Mouse (Mus musculus) liver, adult 2 months (tissue): Measurements from ENCODE around the gene Vsig10l.

ENCODE experiments used
- CTCF ChIP-seq: fragments of 200-500 bp; IDR thresholded peaks from 2 replicates; pipeline ENCODE4 v1.5.1; 2011; ENCODE audit warnings: low read depth, low read length, control low read depth
- POLR2A ChIP-seq: fragments of 200-500 bp; IDR thresholded peaks from 2 replicates; pipeline ENCODE4 v1.6.1; 2011; ENCODE audit warnings: low read length, control low read depth; ENCODE audit not compliant: insufficient read depth; ENCODE audit errors: extremely low read depth

DNA sequence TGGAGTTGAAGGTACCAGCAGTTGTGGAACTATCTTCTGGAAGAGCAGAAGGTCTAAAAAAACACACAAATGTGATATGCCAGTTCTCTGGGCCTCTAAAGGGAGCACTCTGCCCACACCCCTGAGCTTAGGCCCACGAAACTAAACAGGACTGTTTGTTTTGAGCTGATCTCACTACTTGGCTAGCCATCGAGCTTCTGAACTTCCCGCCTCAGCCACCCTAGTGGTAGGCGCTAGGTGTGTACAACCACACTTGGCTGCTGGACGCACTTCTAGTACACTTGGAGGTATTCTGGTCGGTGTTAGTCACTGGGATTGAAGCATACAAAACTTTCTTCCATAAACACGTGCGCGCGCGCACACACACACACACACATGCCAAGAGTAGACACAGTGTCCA lies 11.2 kb upstream of the Vsig10l start:
- TF ChIP-seq CTCF (peak; percentile 41), POLR2A (no peak)
